ENCODE assay signal across 12 mouse cellular contexts in genomic region chr9:15937837-15938514, GRCm38 (mm10).
DNase-seq lines count a peak whose midpoint lies in the region; ATAC-seq and TF ChIP-seq lines count a peak whose summit lies in the region.
"Had no signal": no experiment of that assay in that cellular context is flagged by ENCODE, and none has a peak within 500 bp of the region (broad histone marks: within the 10 kb centered on the region; RNA-seq: fewer than 3 reads in every experiment).

No protein-coding gene starts in this region.

- no peaks in the 10 kb centered on the region for H3K79me2 ChIP-seq in heart, adult 2 months (replicated peaks; ENCODE audit: control insufficient read depth, insufficient read depth, low read length)

- intact Hi-C loops in heart, adult 2 months (cut with DNase I), result no loop called here
- intact Hi-C loops in heart, postnatal 10 days (cut with DNase I), result no loop called here

- TF ChIP-seq CTCF in heart, adult 2 months (IDR thresholded peaks at IDR 0.05), result peak; percentile 42
- peak; percentile 39 for TF ChIP-seq CTCF in lung, embryonic 14.5 days (IDR thresholded peaks at IDR 0.05; ENCODE audit: low read depth)
- TF ChIP-seq CTCF in lung, adult 2 months (IDR thresholded peaks at IDR 0.05; ENCODE audit: insufficient read depth, low read length), result no peak

- 70% methylated on average over 28 of the region's 28 CpGs for whole genome bisulfite sequencing in heart, adult 2 months
- WGBS in lung, embryonic 14.5 days, result 65% methylated on average over 28 of the region's 28 CpGs
- 79% methylated on average over 28 of the region's 28 CpGs for WGBS in lung, adult 2 months

- 0 out of 2 replicates have a peak, but pooled peaks have one; percentile 31 for ATAC-seq in lung, embryonic 14.5 days (ENCODE audit: insufficient read depth)
- peak; percentile 28 to 43; a peak in 1 of 4 replicates for ATAC-seq in hematopoietic stem cell, adult 5-6 weeks (replicated peaks in 1 of 2; ENCODE audit: insufficient read depth in 1 of 2, low FRiP score in 2 of 2, low TSS enrichment in 1 of 2, low read depth in 1 of 2, poor library complexity in 2 of 2, severe bottlenecking in 2 of 2)
- ATAC-seq: inflammation-experienced regulatory T-cells, adult 6 months had no signal

- H3K4me3 ChIP-seq in heart, adult 2 months, result no peak overlapping the region
- H3K4me3 ChIP-seq in lung, embryonic 14.5 days (ENCODE audit: low read depth, low read length), result no peak overlapping the region
- no peak overlapping the region for H3K4me3 ChIP-seq in lung, adult 2 months (replicated peaks; ENCODE audit: extremely low read depth, low read depth, low read length)
- H3K4me3 ChIP-seq: liver, embryonic 15.5 days; myocyte had no signal

- H3K9ac ChIP-seq in heart, adult 2 months (ENCODE audit: low read depth, low read length), result no peak overlapping the region
- H3K9ac ChIP-seq in lung, embryonic 14.5 days, result no peak overlapping the region
- H3K9ac ChIP-seq: liver, embryonic 15.5 days had no signal

- no peak for TF ChIP-seq EP300 in heart, adult 2 months (IDR thresholded peaks at IDR 0.05; ENCODE audit: insufficient read depth, low read depth, low read length)

- no peak overlapping the region for H3K27ac ChIP-seq in heart, adult 2 months
- H3K27ac ChIP-seq in lung, embryonic 14.5 days (ENCODE audit: low read depth), result no peak overlapping the region
- H3K27ac ChIP-seq: liver, embryonic 15.5 days had no signal

- no peak for TF ChIP-seq POLR2A in heart, adult 2 months (IDR thresholded peaks at IDR 0.05; ENCODE audit: insufficient read depth, low read depth, low read length)
- no peak for TF ChIP-seq POLR2A in lung, adult 2 months (IDR thresholded peaks at IDR 0.05; ENCODE audit: borderline replicate concordance, extremely low read depth, low read depth, low read length)

- DNase-seq in heart, adult 2 months, result no peak
- no peak for DNase-seq in heart, postnatal 10 days
- DNase-seq in lung, embryonic 14.5 days, result no peak
- DNase-seq in lung, adult 2 months, result no peak
- peak; percentile 48 for DNase-seq in ES-CJ7 (ENCODE audit: low read depth, low spot score)
- DNase-seq in adipocyte (ENCODE audit: low spot score), result no peak
- DNase-seq: right cerebral cortex, postnatal 25 days had no signal

- H3K9me3 ChIP-seq in lung, embryonic 14.5 days (ENCODE audit: low read depth, low read length), result no peaks in the 10 kb centered on the region
- H3K9me3 ChIP-seq: G1E; liver, embryonic 15.5 days had no signal

- H3K36me3 ChIP-seq in heart, adult 2 months (ENCODE audit: control insufficient read depth, insufficient read depth, low read length), result no peaks in the 10 kb centered on the region
- no peaks in the 10 kb centered on the region for H3K36me3 ChIP-seq in lung, embryonic 14.5 days (ENCODE audit: insufficient read depth)
- H3K36me3 ChIP-seq: G1E; liver, embryonic 15.5 days had no signal

- no peaks in the 10 kb centered on the region for H3K4me1 ChIP-seq in heart, adult 2 months (ENCODE audit: control insufficient read depth, insufficient read depth, low read length)
- no peaks in the 10 kb centered on the region for H3K4me1 ChIP-seq in lung, embryonic 14.5 days (ENCODE audit: insufficient read depth)
- no peaks in the 10 kb centered on the region for H3K4me1 ChIP-seq in lung, adult 2 months (ENCODE audit: control insufficient read depth, insufficient read depth, low read length)

- no peaks in the 10 kb centered on the region for H3K27me3 ChIP-seq in heart, adult 2 months (ENCODE audit: control insufficient read depth, insufficient read depth, low read length)
- H3K27me3 ChIP-seq in lung, embryonic 14.5 days (ENCODE audit: insufficient read depth, low read length), result no peaks in the 10 kb centered on the region
- H3K27me3 ChIP-seq: liver, embryonic 15.5 days had no signal

- H3K4me2 ChIP-seq in lung, embryonic 14.5 days, result no peak overlapping the region
- H3K4me2 ChIP-seq: liver, embryonic 15.5 days had no signal
